Mouse (Mus musculus): ENCODE data around the gene Olfr987.
"Not testable (repeated sequence)": the region's sequence is repeated elsewhere in the genome, so short reads cannot be mapped to it uniquely, and the experiment has no call there.

Olfr987 gene

DNA sequence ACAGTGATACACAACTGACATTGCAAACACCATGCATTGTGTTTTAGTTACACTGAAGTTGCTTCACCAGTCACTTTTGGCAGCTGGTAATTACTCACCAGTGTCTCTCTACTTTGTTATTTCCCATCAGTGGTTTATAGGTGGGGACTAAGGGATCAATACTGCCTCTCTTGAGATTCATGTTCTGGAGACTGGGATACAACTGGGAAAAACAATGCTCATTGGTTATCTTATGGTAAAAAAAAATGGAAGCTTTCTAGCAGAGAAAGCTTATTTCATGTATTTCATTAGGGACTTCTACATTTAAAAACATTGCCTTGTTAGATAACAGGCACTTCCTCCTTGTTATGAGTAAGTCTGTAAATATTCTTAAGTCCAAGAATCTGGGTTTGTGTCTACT is at the start of gene Olfr987:
TSS of gene Olfr987 (minus strand) at position 101 of the 400 bp plus-strand sequence.
- DNase-seq (ENCODE audit: low spot score in 2 of 2), result not testable (repeated sequence)

DNA sequence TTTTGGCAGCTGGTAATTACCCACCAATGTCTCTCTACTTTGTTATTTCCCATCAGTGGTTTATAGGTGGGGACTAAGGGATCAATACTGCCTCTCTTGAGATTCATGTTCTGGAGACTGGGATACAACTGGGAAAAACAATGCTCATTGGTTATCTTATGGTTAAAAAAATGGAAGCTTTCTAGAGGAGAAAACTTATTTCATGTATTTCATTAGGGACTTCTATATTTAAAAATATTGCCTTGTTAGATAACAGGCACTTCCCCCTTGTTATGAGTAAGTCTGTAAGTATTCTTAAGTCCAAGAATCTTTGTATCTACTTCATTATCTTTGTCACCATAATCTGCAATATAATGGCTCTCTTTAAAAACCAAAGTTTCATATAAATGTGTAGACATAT is 24.0 kb upstream of the Olfr987 start, which contains the start of gene Olfr988:
TSS of gene Olfr988 (minus strand) at position 101 of the 400 bp plus-strand sequence.
- not testable (repeated sequence) for DNase-seq (ENCODE audit: low spot score in 2 of 2)

DNA sequence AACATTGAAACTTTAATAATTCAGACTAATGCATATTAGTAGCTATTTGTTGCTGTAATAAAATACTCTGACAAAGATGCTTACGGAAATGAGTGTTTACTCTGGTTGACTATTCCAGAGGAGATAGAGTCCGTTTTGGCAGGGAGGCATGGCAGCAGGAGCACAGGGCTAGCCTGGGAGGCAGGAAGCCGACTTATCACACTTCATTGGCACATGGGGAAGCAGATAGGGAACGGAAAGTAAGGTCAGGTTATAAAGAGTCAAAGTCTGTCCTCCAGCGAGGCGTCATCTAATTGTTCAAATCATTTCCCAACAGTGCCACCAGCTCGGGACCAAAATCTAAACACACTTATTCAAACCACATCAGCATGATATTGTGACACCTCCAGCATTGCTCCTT is 857 bp upstream of the Olfr987 start:
- DNase-seq (ENCODE audit: low spot score in 2 of 2), result no peak

DNA sequence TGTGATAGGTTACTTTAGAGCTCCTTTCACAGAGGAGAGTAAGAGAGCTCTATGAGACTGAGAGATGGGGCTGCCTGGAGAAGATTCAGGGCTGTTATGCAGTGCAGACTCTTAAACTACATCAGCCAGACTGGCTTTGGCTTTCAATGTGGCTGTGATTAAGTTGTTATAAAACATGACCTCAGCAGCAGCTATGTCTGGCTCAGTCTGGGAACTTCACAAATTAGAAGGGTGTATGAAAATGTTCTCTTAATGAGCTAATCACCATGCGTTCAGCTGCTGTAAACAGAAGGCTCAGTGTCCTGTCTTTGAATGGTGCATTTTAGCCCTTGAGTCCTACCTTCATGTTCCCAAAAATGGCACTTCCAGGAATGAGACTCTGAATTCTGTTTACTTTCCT is 20.0 kb downstream of the Olfr987 start:
- DNase-seq (ENCODE audit: low spot score in 2 of 2), result no peak

DNA sequence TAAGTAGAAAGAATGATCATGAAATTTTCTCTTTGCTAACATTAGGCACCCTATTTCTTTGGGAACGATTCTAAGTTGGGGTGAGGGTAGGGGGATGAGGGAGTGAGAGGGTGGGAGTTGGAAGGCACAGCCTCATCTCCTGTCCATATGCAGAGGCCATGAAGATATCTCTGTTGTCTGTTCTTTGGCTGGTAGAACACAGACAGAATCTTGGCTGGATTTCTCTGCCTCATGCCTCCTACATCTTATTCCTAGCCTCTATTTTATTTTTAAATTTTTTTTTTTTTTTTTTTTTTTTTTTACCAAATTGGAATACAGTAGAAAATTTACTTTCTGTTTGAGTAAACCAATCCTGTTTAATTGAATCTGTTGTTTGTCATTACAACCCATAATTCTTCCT is 53.7 kb downstream of the Olfr987 start:
- no peak for DNase-seq (ENCODE audit: low spot score in 2 of 2)

DNA sequence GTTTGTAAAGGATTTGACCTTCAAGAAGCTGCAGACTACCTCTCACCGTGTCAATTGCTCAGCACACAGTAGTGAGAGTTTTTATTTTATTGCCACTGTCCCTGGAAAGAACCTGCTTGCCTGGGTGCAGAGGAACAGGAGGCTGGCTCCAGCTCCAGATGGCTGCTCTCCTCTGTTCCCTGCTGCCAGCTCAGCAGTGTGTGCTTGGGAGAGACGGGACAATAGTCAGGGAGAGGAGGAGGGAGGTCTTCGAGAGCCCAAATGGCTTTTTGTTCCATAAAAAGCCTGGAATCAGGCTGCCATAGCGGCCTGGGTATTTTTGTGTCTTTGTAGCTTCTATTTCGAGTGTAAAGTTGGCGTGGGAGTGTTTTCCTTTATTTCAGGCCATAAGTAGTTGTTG is 54.5 kb downstream of the Olfr987 start:
- DNase-seq (ENCODE audit: low spot score in 2 of 2), result no peak

DNA sequence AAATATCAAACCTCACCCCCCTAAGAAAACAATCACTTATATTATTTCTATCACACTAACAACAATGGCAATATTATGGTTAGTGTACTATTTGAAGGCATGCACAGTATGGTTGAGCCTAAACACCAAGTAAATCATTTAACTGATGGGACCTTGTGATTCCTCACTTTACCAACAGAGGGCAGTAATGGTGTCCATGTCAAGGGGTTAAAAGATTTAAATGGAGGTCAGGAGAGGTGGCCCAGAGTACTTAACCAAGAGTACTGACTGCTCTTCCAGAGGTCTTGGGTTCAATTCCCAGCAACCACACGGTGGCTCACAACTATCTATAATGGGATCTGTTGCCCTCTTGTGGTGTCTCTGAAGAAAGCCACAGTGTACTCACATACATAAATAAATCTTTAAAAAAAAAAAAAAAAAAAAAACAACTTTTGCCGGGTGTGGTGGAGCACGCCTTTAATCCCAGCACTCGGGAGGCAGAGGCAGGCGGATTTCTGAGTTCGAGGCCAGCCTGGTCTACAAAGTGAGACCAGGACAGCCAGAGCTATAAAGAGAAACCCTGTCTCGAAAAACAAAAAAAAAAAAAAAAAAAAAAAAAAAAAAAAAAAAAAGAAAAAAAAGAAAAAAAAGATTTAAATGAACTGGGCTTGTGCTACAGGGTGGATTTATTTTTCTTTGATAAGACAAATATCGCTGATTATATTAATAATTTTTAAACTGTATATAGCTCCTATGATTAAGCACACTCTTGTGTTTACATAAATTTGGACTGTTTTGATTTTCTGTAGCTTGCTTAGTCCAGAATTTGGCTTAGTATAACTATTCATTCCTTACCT is 55.3 kb downstream of the Olfr987 start:
- DNase-seq (ENCODE audit: low spot score in 2 of 2), result no peak

DNA sequence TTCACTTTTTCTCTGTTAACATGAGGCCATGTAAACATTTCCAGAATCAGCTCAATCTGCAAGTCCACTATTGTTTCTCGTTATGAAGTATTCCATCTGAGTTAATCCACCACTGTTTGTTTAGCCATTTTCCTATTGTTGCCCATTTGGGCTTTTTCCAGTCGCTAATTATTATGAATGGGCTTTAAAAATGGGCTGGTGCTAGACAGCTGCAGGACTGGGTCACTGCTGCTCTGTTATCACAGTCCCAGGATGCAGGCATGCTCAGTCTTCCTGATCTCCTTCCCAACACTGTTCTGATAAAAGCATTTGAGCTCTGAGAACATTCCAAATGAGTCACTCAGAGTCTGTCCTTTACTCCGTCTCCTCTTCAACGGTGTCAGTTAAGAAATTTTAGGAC is 58.1 kb downstream of the Olfr987 start:
- no peak for DNase-seq (ENCODE audit: low spot score in 2 of 2)
